Mouse (Mus musculus): Measurements from ENCODE around the gene Gfer.

Gene Gfer

GRCm38 (mm10) chr17:24644875-24645721, 50.9 kb downstream of the Gfer start:
- peak; percentile 54 for DNase-seq

- DNase-seq: peak; percentile 42
These were observed 51.8 kb downstream of the Gfer start for GRCm38 (mm10) chr17:24644030-24644715.

All from kidney, adult 18-20 months (tissue).